Mouse (Mus musculus): ENCODE results near the gene Cdh23.

DNA sequence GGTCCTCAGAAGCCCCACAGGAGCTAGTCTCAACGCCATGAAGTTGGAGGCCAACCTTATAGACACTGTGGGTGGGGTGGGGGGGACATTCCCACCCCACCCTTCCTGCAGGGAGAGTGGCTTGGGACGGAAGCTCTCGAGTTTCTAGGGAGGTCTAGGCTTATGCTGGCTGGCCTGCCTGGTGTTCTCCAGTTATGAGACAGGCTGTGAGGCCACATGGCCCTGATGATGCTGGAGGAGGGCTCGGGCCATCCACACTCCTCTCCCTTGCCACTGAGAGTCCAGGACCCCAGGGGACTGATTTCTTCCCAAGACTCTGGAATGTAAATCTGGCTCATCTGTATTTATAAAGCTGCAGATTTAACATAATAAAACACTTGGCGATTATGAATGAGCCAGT lies 31.0 kb upstream of the Cdh23 start:
- no peak for TF ChIP-seq CTCF (IDR thresholded peaks at IDR 0.05; ENCODE audit: low read depth)
- no peak for TF ChIP-seq EP300 (IDR thresholded peaks at IDR 0.05; ENCODE audit: low read depth)

Data from heart, postnatal 0 days (tissue).